Mouse (Mus musculus): ENCODE results near the gene Sgk2.

Gene Sgk2

DNA sequence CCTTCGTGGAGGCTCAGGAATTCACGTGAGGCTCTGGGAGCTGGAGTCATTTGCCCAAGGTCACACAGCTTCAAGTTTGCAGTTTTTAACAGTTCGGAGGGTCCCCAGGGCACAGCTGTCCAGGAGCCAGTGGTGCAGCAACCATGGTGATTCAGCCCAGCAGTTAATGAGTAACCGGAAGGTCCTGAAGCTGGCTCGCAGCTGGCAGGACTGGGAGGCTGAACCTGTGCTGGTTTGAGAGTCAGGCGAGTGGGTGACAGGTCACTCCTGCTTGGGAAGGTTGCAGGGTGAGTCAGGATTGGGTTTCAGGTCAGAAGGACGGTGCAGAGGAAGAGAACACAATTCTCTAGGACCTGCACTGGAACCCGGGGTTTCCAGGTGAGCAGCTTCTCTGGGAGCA, at the start of gene Sgk2:
Sgk2 (plus strand) TSS at position 113 of the 400 bp plus-strand sequence.
- DNase-seq: peak; percentile 92 to 96

DNA sequence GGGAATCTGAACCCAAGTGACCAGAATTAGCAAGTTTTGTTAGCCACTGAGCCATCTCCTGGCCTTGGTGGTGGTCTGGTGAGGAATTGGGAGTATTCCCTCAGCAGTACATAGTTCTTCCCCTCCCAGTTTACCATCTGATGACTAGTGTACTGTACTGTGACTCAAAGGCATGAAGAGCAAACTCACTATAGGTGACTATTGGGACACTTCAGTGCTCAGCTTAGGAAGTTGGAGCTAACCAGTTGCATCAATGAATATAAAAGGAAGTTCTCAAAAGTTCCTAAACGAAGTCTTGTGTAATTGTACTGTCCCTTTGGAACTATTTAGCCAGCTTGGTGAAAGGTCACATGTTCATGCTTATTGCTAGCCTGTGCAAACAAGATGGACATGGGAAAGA, 47.6 kb upstream of the Sgk2 start:
- no peak for DNase-seq

DNA sequence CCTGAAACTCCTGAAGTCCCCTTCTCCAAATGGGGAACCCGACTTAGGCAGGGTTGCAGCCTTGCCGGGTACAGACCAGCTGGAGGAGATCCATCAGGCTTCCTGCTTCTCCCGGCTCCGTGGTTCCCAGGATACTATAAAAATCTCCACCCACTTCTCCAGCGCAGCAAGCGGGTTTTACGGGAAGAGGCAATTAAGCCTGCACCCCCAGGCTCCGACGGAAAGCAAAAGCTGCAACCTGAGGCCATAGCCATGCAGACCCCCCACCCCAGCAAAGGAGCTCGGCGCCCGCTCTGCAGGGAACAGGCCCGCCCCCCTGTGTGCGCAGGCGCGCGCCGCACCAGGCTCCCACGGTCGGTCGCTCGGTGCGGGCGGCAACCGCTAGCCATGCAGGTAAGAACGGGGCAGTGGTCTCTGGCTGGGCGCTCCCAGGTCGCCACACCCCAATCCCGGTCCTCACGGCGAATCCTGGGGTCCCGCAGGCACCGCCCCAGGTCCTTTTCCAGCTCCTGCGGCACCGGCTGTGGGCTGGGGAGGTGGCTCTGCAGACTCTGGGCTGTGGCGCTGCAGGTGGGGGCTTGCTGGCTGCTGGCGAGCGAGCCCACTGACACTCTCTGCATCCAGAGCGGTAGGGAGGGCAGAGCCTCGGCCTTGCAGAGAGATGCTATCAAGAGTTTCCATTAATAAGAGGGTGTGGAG, 43.8 kb upstream of the Sgk2 start, which contains the start of gene L3mbtl1:
L3mbtl1 (plus strand) TSS at position 325 of the 699 bp plus-strand sequence.
- DNase-seq: no peak

DNA sequence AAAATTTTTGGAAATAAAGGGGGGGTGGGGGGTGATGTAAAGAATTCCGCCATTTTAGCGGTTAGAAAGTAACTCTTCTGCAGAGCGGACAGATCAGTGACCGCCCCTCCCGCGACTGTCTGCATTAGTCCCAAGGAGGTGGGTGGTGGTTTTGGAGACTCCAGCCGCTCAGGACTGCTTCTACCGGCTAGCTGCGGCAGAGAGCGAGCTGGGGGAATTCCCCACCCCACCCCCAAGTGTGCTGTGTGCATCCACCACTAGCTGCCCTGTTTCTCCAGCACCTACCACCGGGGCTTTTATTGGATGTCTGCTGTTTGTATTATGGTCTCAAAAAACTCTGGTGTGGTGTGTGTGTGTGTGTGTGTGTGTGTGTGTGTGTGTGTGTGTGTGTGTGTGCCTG, 43.2 kb upstream of the Sgk2 start:
- no peak for DNase-seq

DNA sequence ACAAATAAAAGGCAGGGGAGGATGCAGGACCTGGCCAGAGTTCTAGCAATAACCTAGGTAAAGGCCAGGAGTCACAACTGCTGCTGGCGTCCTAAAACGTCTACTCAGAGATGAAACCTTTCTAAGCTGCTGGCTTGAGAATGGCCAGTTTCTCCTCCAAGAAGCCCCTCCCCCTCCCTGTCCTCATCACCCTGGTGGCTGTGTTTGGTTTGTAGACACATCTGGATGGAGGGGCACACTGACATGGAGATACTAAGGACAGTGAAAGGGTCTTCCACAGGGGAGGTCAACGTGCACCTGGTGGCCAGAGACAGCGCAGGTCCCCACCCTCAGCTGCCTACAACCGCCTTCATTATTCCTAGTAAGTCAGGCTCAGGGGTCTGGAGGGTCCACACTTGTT, 40.2 kb upstream of the Sgk2 start:
- DNase-seq: no peak

DNA sequence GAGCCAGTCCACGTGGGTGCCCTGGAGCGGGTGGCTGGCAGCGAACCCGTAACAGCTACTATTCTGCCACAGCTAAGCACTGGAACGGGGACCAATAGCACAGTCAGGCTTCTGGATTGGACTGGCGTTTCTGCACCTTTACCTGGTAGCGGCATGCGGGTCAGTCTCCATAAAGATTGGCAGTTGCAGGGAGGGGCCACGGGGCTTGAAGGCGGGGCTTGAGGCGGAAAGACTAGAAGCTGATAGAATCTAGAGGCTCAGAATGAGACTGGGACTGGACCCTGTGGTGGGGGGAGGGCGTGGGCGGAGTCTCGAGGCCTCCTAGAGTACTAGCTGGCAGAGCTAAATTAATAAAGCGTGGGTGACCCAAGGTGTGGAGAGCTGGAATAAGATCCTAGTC, 39.4 kb upstream of the Sgk2 start:
- DNase-seq: peak; percentile 40 to 56

DNA sequence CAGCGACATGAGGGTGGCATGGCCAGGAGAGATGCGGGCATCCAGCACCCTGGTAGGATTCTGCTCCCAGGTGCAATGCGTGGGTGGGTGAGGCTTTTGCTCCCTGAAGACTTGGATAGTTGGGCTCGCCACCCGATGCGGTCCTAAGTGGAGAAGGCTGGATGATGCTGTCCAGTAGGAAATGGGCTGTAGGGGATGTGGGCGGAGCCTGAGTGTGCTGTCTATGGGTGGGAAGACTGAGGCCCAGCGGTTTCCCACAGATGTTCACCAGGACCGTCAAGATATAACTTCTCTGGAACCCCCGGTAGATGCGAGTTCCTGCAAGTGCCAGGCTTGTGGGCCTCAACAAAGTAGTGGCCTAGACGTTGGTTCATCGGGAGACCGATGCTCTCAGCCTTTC, 38.9 kb upstream of the Sgk2 start:
- DNase-seq: no peak

DNA sequence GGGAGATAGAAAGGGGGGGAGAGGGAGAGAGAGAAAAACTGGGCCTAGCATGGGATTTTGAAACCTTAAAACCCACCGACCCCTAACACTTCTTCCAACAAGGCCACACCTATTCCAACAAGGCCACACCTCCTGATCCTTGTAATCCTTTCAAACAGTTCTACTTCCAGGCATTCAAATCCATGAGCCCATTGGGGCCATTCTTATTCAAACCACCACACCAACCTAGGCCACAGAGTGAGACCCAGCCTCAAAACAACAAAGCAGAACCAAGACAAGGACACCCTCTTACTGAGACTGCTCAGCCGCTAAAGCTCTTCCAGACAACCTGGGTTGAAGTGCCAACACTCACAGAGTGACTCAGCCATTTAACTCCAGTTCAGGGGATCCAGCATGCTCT, 36.4 kb upstream of the Sgk2 start:
- no peak for DNase-seq

DNA sequence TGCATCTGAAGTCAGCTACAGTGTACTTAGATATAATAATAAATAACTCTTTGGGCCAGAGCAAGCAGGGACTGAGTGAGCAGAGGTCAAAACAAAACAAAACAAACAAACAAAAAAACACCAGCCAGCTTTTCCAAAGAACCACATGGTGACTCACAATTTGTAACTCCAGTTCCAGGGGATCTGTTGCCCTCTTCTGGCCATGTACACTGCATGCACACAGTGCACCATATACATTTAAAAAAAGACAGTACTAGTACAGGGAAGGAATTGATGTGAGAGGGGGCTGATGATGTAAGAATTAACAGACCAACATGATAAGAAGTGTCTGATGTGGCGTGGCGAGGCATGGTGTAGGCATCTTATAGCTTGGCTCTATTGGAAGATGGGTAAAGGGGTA, 30.3 kb upstream of the Sgk2 start:
- no peak for DNase-seq

DNA sequence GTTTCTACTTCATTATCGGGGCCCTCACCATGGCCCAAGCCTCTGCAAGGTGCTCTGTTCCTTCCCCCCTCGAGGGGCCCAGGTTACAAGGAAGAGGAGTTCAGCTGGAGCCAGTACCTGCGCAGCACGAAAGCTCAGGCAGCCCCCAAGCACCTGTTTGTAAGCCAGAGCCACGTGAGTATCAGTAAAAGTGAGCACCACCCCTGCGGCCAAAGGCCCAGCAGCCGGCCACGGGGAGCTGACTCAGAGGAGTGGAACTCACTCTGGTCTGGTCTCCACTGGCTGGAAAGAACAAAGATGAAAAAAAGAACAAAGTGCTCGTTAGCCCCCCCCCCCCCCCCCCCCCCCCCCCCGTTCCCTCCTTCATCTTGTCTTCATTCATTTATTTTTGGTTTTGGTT, 25.8 kb upstream of the Sgk2 start:
- DNase-seq: no peak

DNA sequence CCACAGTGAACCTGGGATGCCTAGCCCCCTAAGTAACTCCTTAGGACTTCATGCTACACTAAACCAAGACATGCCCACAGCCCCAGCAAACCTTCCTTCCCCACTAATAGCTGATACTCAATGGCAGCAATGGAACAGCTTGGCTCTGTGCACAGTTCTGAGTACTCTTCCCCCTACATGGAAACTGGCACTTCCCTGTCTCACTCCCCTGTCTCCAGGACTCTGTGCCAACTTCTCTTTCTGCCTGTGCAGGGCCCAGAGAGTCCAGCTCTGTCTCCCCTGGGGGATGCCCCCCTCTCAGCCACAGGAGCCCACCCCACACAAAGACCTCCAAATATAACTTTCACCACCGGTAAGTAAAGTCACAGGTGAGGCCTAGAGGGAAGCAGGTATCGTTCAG, 20.4 kb upstream of the Sgk2 start:
- DNase-seq: no peak

DNA sequence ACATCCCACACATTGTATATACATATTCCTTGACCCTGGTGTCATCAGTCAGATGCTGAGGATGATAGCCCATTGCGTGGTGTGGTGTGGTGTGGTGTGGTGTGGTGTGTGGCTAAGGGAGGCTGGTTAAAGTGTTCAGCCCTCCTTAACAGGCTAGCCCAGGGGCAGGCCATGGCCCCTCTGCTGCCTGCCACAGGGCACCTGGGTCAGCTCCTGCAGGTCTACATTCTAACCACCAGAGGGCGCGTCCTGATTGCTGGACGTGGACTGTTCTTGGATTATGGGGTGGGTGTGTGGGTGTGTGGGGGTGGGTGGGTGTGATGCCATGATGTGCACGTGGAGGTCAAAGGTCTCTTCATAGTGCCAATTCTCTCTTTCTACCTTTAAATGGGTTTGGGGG, 18.8 kb upstream of the Sgk2 start:
- peak in 1 of 2 experiments; percentile 62 for DNase-seq

DNA sequence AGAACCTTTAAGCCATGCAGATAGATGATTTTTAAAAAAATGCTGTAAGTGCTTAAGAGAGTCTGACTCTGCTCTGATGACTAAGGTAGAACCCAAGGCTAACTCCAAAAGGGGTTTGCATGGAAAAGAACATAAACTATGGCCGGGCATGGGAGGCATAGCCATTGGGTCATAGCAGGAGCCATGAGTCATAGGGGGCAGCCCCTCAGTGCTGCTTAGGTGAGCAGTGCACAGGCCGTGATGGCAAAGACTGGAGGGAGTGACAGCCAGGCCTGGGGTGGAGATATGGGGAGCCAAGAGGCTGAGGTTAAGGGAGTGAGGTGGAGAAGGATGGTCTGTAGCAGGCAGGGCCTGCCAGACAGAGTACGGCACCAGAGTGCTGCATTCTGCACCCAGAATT, 18.0 kb upstream of the Sgk2 start:
- DNase-seq: no peak

DNA sequence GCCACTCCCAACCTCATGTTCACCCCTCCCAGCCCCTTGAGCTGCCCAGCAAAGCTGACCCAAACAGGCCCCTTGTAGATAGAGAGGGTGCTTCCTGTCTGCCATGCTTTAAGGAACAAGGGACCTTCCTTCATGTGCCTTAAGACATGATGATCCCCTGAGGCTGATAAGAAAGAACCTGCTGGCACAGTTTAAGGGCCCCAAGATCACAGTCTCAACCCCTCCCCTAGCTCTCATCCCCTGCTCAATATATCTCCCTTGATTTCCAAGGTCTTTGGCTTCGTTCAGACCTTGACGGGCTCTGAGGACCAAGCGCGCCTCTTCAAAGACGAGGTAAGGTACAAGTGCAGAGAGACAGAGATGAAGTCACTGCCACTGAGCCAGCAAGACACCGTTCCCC, 16.2 kb upstream of the Sgk2 start:
- DNase-seq: no peak

DNA sequence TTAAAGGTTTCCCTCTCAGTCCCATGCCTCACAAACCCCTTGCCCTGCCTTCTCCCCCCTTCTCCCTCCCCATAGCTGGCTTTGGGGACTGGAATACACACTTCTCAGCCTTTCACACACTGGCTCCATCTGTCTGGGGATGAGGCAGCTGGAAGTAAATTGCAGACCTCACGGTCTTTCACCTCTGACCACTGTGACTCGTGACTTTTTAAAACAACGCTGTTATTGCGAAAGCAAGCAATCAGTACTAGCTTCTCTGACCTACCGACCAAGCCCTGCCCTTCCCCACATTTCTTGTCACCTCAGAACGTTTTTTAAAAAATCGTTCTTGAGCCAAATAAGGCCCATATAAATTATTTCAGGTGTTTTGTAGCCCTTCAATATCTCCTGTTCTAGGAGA, 14.4 kb upstream of the Sgk2 start:
- no peak for DNase-seq

DNA sequence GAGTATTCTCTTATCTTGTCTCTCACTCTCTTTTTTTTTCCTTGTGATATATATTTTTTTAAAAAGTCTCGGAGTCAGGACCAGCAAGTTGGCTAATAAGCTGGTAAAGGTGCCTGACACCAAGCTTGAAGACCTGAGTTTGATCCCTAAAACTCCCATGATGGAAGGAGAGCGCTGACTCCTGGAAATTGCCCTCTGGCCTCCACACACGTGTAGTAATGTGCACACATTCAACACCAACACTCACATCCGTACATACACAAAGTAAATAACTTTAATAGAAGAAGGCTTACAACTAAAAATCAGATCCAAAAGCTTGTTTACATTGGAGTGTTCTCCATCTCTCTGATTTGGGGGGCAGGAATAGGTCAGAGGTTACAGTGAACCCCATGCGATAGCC, 13.9 kb upstream of the Sgk2 start:
- DNase-seq: no peak

DNA sequence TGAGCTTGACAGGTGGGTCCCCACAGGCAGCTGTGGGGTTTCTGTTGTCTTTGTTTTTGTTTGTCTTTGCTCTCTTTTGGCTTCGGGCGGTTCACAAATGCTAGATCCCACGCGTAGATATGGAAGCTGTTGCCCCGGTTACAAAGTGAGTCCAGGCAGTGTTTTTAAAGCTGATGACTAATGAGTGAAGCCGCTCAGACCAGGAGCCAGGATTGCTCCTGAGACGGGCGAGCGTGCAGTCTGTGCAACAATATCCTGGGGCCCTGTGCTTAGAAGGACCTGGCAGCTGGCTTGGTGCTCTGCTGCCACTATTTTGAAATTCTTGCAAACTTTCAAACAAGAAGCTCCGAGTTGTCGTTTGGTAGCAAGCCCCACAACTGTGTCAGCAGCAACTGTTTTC, 13.5 kb upstream of the Sgk2 start:
- no peak for DNase-seq

DNA sequence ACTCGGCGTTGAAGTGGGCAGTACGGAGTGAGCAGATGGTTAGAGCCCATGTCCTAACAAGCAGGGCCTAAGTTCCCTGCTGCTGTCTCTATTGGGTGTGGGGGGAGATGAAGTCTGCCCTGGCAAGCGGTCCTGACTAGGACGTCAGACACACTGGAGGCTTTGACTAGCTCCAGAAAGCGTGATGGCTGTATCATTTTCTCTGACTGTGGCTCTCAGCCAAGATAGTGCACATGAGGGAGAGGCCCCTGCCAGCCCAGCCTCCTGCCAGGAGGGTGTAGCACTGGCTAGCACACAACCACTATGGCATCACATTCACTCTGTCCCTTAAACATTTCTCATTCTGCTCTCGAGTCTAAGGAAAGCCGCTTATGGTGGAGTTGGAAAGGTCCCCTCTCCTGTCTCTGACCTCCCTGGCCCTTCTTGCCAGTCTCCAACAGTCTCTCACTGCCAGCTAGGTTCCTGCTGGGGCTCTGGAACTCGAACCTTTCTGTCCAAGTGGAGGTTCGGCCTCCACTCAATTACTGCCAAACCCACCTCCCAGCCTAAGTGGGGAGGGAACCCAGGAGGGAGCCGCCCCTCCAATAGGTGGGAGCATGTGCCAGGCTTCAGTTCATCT, 11.9 kb upstream of the Sgk2 start:
- DNase-seq: no peak

DNA sequence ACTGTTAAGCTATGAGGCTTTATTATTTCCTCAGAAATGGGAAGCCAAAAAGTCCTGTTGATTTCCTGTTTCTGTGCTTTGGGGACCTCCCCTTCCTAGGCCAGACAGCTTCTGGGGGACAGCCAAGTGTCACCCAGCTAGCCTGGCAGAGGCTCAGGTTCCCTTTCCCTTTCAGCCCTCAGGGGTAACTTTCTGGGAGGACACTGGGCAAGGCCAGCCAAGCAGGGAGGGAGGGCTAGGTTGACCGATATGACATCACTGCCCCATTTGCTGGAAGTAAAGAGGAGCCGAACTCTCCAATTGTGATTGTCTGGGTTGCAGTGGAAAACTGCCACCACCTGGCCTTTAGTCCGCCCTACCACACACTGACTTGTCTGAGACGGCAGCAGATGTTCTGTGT, 11.1 kb upstream of the Sgk2 start:
- DNase-seq: peak in 1 of 2 experiments; percentile 73

DNA sequence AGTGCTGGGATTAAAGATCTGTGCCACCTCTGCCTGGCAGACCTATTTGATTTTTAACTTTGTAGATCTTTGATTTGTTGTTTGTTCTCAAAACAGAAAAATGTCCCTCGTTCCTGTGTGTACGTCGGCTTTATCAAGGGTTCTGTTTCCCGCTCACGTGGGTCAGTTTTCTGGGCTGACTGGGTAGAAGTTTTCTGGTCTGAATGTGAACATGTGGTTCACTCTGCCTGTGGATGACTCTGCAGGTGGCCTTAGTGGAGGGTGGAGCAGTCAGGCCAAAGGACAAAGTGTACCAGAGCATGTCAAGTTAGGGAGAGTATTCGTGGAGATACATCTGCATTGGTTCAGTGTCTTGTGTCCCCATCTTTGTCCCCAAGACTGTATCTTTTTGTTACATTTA, 2.7 kb upstream of the Sgk2 start:
- peak; percentile 79 to 81 for DNase-seq

DNA sequence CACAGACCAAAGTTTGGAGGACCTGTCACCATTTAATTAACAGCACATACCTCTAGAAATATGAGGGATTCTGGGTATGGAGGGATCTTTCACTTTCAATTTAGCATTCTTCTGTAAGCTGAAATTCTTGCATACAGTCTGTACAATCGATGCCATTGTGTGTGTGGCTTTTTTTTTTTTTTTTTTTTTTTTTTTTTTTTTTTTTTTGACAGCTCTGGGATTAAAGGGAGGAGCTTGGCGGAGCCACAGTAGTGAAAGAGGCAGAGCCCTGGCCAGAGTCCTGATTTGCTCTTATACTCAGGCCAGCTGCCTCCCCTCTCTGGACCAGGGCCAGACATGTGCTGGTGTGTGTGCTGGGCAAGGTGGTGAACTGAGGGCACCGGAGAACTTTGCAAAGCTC, 1.2 kb upstream of the Sgk2 start:
- peak; percentile 94 to 95 for DNase-seq

DNA sequence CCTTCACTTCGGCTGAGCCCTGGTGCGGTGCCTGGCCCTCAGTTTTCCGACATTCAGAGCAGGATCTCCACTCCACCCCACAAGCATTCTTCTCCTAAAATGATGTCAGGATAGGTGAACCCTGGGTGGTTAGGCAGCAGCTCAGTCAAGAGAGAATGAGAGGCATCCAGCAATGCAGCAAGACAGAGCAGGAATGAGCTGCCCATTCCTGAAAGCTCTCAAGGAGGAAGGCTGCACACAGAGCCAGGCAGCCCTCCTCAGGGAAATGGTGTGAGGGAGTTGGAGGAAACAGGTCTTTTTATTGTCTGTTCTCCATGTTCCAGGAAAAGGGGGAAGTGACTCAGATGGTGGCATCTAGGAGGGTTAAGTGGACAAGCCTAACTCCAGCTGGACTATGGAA, 366 bp upstream of the Sgk2 start:
- no peak for DNase-seq

DNA sequence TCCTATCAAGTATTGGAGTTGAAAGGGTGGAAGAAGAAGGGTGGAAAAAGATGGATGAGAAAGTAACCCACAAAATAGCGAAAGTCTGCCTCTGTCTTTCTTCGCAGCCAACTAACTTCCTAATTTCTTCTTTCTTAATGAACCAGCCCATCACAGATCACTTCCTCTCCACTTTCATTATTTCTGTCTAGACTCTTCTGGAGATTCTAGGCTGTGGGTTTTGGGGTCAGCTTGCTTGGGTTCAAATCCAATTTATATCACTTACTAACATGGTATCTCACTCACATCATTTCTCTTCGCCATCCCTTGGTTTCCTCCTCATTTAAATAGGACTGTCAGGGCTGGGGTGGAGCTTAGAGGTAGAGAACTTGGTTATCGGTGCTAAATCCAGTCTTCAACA, 1.1 kb downstream of the Sgk2 start:
- no peak for DNase-seq

DNA sequence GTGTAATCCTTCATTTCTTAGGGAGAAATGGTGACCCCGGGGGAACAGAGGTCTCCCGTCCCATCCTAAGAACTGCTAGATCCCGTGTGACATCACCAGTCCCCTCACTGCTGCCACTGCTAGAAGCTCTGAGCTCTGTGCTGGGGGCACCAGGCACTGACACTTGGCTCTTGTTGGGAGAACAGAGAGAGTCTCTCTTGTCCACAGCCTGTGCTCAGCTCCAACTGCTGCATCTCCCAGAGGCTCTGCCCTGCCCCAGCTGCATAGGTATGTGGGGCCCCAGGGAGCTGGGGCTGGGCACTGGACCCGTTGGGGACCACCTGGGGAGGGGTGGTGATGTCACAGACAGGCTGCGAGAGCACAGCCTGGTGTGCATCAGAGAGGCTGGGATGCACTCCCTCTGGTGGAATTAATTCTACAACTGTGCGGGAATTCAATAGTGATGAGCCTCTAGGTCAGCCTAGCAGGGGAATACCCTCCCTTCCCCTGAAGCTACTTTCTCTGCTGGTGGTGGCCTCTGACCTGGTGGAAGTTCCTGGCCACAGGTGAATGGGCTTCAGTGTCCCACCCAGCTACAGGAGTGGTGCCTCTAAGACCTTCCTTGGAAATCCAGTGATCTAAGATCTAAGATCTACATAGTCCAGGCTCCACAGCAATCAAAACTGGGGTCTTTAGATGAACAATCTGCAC, 4.4 kb downstream of the Sgk2 start:
- DNase-seq: no peak

DNA sequence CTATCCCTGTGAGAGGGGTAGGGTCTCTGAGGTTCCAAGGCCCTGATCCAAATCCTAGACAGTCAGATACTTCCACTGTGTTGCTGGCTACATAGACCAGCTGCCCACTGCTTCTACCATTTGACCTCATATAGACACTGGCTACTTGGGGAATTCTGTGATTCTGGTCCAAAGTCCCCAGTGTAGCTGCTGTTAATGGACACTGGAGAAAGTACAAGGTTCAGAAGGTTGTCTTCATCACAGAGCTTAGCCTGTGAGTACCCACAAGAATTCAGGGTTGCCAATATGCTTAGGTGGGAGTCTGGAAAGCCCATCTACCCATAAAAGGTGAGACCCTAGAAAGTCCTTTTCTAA, 4.9 kb downstream of the Sgk2 start:
- peak; percentile 63 to 84 for DNase-seq
